Mouse (Mus musculus) cortical plate, adult 2 months (tissue): ENCODE measurements around the gene Adtrp.

ENCODE experiments used
- CTCF ChIP-seq: fragments of 200-500 bp; IDR thresholded peaks from 2 replicates; pipeline ENCODE4 v1.5.1; 2011; ENCODE audit warnings: mild to moderate bottlenecking, control low read depth, low read length; ENCODE audit not compliant: insufficient read depth; ENCODE audit errors: extremely low read depth
- POLR2A ChIP-seq: fragments of 200-500 bp; IDR thresholded peaks from 2 replicates; pipeline ENCODE4 v1.6.1; 2011; ENCODE audit warnings: mild to moderate bottlenecking, low read length, control low read depth; ENCODE audit not compliant: insufficient read depth; ENCODE audit errors: extremely low read depth

DNA sequence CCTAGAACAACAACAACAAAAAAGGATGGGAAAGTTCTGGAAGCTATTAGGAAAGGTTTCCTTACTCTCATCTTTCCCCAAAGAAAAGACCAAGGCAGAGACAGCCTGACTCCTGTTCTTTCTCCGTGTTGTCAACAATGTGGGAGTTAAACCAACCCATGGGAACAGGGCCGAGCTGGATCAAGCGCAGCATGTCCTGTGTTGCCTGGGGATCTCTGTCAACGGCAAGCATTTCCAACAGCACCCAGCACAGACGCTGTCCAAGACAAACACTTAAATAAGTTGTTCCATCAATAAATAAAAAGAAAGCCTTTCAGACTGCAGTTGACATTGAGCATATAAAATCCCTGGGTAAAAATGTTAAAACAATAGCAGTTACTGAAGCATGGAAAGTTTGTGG, 17.6 kb upstream of the Adtrp start:
- TF ChIP-seq CTCF (no peak), POLR2A (no peak)
